Mouse (Mus musculus) hindbrain, embryonic 11.5 days (tissue): Measurements from ENCODE around the gene Pcdh19. TPM values are rescaled to one million over a fixed set of nuclear protein-coding genes. Genes with fewer than 3 reads are reported as not detected.

Experiments used
- ATAC-seq: fragments of 200-750 bp; cut with Nextera tagmentation; 2 replicates; pipeline ENCODE4 v1.8.0; 2017; ENCODE audit warnings: mild to moderate bottlenecking, moderate TSS enrichment, moderate library complexity; ENCODE audit not compliant: low FRiP score
- DNase-seq: peaks from one replicate; pipeline ENCODE4 v3.0.0-alpha.2; 2015; ENCODE audit warnings: low spot score
- H3K27ac ChIP-seq: fragments of 300-500 bp; sonication (generic); 2 replicates; pipeline ENCODE4 v1.5.1; 2014; ENCODE audit warnings: mild to moderate bottlenecking, low read depth, low read length
- H3K27me3 ChIP-seq: fragments of 300-500 bp; sonication (generic); 2 replicates; pipeline ENCODE4 v1.6.1; 2014; ENCODE audit warnings: mild to moderate bottlenecking, low read length, moderate library complexity, mixed read lengths; ENCODE audit not compliant: control insufficient read depth, insufficient read depth
- H3K36me3 ChIP-seq: fragments of 300-500 bp; sonication (generic); 2 replicates; pipeline ENCODE4 v1.6.1; 2014; ENCODE audit warnings: mild to moderate bottlenecking, low read length, moderate library complexity, mixed read lengths; ENCODE audit not compliant: control insufficient read depth, insufficient read depth
- H3K4me1 ChIP-seq: fragments of 300-500 bp; sonication (generic); replicated peaks from 2 replicates; pipeline ENCODE4 v1.6.1; 2014; ENCODE audit warnings: low read length, mixed read lengths; ENCODE audit not compliant: control insufficient read depth, insufficient read depth
- H3K4me2 ChIP-seq: fragments of 300-500 bp; sonication (generic); replicated peaks from 2 replicates; pipeline ENCODE4 v1.6.1; 2014; ENCODE audit warnings: mild to moderate bottlenecking, low read depth, low read length
- H3K4me3 ChIP-seq: fragments of 300-500 bp; sonication (generic); 2 replicates; pipeline ENCODE4 v1.5.1; 2014; ENCODE audit warnings: low read depth, low read length
- H3K9ac ChIP-seq: fragments of 300-500 bp; sonication (generic); 2 replicates; pipeline ENCODE4 v1.6.1; 2014; ENCODE audit warnings: low read depth, low read length
- H3K9me3 ChIP-seq: fragments of 300-500 bp; sonication (generic); 2 replicates; pipeline ENCODE4 v1.6.1; 2016; ENCODE audit warnings: low read length; ENCODE audit not compliant: control insufficient read depth
- WGBS: fragments of 180-500 bp; shearing (Covaris S2); extraction: QIAGEN DNeasy Blood & Tissue Kit; methylation state at CpG from one replicate; pipeline ENCODE4 v1.1.7; 2014; 5-methylcytosine and 5-hydroxymethylcytosine counted together
- polyA plus RNA-seq: library from polyadenylated mRNA; unstranded; fragments of >200 nt; fragmentation: Nextera tagmentation; extraction: Ambion mirVana; gene quantifications from 2 replicates; pipeline ENCODE4 v1.2.1, GENCODE M21; 2014

Pcdh19 gene
- polyA plus RNA-seq, 1 experiment from 2014 or later, result 4.8 TPM

DNA sequence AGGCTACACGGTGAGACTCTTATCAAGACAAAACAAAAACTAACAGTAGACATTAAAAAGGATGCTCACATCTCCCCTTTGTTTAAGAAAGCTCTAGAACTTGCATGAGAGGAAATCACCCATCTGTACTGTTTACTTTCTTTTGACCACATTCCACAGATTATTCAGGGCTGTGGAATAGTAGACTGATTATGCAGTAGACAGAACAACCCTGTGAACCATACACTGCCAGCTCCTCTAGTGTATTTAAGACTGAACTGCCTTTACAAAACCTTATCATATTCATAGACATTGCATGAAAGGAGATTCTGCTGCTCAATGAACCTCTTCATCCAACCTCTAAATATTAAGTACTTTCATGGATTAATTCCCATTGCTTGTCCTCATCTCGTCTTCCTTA lies 87.6 kb downstream of the Pcdh19 start:
- no peaks in the 10 kb centered on the region for H3K9me3 ChIP-seq
- ATAC-seq, result no peak

DNA sequence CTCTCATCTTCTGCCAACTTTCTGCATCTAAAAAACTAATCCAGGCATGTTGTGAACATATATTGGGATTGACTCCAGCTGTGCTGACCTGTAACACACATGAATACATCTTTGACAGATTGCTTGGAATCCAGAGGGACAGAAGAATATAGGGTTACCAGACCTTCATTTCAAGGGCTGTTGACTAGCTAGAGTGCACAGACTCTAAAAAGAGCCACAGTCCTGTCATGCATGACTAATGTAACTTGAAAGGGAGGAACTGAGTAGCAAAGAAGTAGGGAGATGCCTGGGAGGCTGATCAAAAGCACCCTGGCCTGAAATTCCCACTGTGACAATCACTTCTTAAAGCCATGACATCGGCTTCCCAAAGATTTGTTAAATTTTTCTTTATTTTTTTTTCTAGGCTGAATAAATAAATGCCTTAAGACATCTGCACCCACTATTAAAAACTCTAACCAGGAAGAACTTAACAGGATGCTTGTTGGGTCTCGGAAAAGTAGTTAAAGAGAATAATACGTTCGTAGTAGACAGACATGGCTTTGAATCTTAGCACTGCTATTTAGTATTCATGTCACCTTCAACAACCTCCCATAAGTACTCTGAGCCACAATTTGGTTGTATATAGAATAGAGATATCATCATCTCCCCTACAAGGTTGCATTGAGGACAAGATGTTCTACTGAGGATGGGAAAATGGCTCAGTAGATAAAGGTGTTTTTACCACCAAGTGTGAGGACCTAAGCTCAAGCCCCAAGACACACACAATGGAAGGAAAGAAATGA lies 113.0 kb downstream of the Pcdh19 start:
- H3K27me3 ChIP-seq, result no peaks in the 10 kb centered on the region
- H3K36me3 ChIP-seq, result no peaks in the 10 kb centered on the region
- H3K4me3 ChIP-seq, result no peak overlapping the region
- DNase-seq, result peak; percentile 2
- peak; percentile 85 for ATAC-seq
- WGBS, result 43% methylated on average over 4 of the region's 4 CpGs
- H3K9me3 ChIP-seq, result no peaks in the 10 kb centered on the region
- no peaks in the 10 kb centered on the region for H3K4me1 ChIP-seq
- no peak overlapping the region for H3K4me2 ChIP-seq
- H3K9ac ChIP-seq, result no peak overlapping the region
- no peak overlapping the region for H3K27ac ChIP-seq

More for the DNA sequence above, 87.6 kb downstream of the Pcdh19 start:
- no peak overlapping the region for H3K4me3 ChIP-seq
- H3K4me1 ChIP-seq, result no peaks in the 10 kb centered on the region
- H3K27ac ChIP-seq, result no peak overlapping the region
- no peak for DNase-seq
- no peaks in the 10 kb centered on the region for H3K27me3 ChIP-seq
- WGBS, result 86% methylated on average over 2 of the region's 2 CpGs
- H3K36me3 ChIP-seq, result no peaks in the 10 kb centered on the region
- H3K4me2 ChIP-seq, result no peak overlapping the region
- no peak overlapping the region for H3K9ac ChIP-seq

DNA sequence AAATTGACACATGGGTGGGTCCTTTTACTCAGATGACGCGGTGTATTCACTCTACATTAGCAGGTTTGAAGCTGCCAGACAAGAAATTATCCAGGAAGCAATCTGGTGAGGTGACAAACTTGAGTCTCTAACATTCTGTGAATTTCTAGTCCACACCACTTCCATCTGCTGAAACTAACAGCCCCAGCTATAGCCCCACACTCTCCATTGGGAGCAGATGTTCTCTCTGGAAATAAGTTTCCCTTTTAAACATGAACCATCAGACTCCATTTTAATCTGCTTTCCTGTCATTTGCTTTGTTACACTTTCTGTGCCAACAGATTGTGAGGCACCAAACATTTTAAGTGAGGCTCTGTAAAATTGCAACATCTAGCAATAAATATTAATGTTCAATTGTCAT lies 123.4 kb downstream of the Pcdh19 start:
- H3K4me3 ChIP-seq, result no peak overlapping the region
- H3K4me1 ChIP-seq, result no peaks in the 10 kb centered on the region
- H3K9ac ChIP-seq, result no peak overlapping the region
- no peaks in the 10 kb centered on the region for H3K9me3 ChIP-seq
- 86% methylated on average over 2 of the region's 2 CpGs for WGBS
- DNase-seq (no peak), ATAC-seq (no peak)
- H3K27ac ChIP-seq, result no peak overlapping the region
- H3K27me3 ChIP-seq, result no peaks in the 10 kb centered on the region
- no peak overlapping the region for H3K4me2 ChIP-seq
- no peaks in the 10 kb centered on the region for H3K36me3 ChIP-seq

Other genes with a start within 250 kb of the Pcdh19 start
- 1.8 and 2.6 TPM in 2 replicates for gene Tnmd, start 162.0 kb upstream of the Pcdh19 start, polyA plus RNA-seq
- 218 and 224 TPM in 2 replicates for gene Tspan6, start 209.4 kb upstream of the Pcdh19 start, polyA plus RNA-seq
- 1.0 and 1.4 TPM in 2 replicates for gene Srpx2, start 219.4 kb upstream of the Pcdh19 start, polyA plus RNA-seq